Mouse (Mus musculus) lung, postnatal 10 days (tissue): ENCODE results near the gene Scd3.
"Not testable (repeated sequence)": the region's sequence is repeated elsewhere in the genome, so short reads cannot be mapped to it uniquely, and the experiment has no call there.

Experiments used
- DNase-seq: peaks from one replicate; pipeline ENCODE4 v3.0.0; 2021

Gene Scd3

GRCm38 (mm10) chr19:44238906-44239305, 35.8 kb downstream of the Scd3 start:
- no peak for DNase-seq

GRCm38 (mm10) chr19:44245761-44246171, 42.7 kb downstream of the Scd3 start:
- DNase-seq: peak; percentile 74

- DNase-seq: peak; percentile 31
Observed at GRCm38 (mm10) chr19:44246341-44246911, 43.4 kb downstream of the Scd3 start.

GRCm38 (mm10) chr19:44247281-44248080, 44.4 kb downstream of the Scd3 start:
- DNase-seq: no peak

GRCm38 (mm10) chr19:44248081-44248853, 45.2 kb downstream of the Scd3 start:
- peak; percentile 99 for DNase-seq

- DNase-seq: no peak
Observed at GRCm38 (mm10) chr19:44248854-44249351, 45.8 kb downstream of the Scd3 start.

- not testable (repeated sequence) for DNase-seq
Observed at GRCm38 (mm10) chr19:44251138-44251537, 48.1 kb downstream of the Scd3 start.

GRCm38 (mm10) chr19:44251936-44252558, 49.0 kb downstream of the Scd3 start:
- no peak for DNase-seq

- not testable (repeated sequence) for DNase-seq
Observed at GRCm38 (mm10) chr19:44254106-44254505, 51.0 kb downstream of the Scd3 start.

GRCm38 (mm10) chr19:44257377-44257966, 54.4 kb downstream of the Scd3 start:
- no peak for DNase-seq

- DNase-seq: no peak
Observed at GRCm38 (mm10) chr19:44259484-44259883, 56.4 kb downstream of the Scd3 start.

- DNase-seq: no peak
Observed at GRCm38 (mm10) chr19:44260487-44260886, 57.4 kb downstream of the Scd3 start.

GRCm38 (mm10) chr19:44261774-44262173, 58.7 kb downstream of the Scd3 start:
- no peak for DNase-seq

- DNase-seq: no peak
Observed at GRCm38 (mm10) chr19:44263581-44263980, 60.5 kb downstream of the Scd3 start.

GRCm38 (mm10) chr19:44264226-44264625, 61.2 kb downstream of the Scd3 start:
- DNase-seq: no peak

GRCm38 (mm10) chr19:44265300-44265699, 62.2 kb downstream of the Scd3 start:
- DNase-seq: no peak

GRCm38 (mm10) chr19:44265911-44266337, 62.9 kb downstream of the Scd3 start:
- no peak for DNase-seq

- DNase-seq: no peak
Observed at GRCm38 (mm10) chr19:44266458-44266823, 63.4 kb downstream of the Scd3 start.

- peak; percentile 93 for DNase-seq
Observed at GRCm38 (mm10) chr19:44266824-44267498, 63.9 kb downstream of the Scd3 start.

- DNase-seq: no peak
Observed at GRCm38 (mm10) chr19:44267499-44268002, 64.5 kb downstream of the Scd3 start.

- no peak for DNase-seq
Observed at GRCm38 (mm10) chr19:44273711-44274110, 70.6 kb downstream of the Scd3 start.

- no peak for DNase-seq
Observed at GRCm38 (mm10) chr19:44274452-44274851, 71.4 kb downstream of the Scd3 start.
